Mouse (Mus musculus): ENCODE measurements around the gene C2cd4a. TPM values are rescaled to one million over a fixed set of nuclear protein-coding genes. Genes with fewer than 3 reads are reported as not detected.
A peak's percentile ranks its signal among the peaks of the same experiment; 100 is the strongest.

Gene C2cd4a
- polyA plus RNA-seq, 2 experiments = 1.5 to 4.4 TPM

GRCm38 (mm10) chr9:67787671-67788070, 44.5 kb downstream of the C2cd4a start:
- H3K9ac ChIP-seq (replicated peaks) = no peak overlapping the region
- H3K4me2 ChIP-seq (ENCODE audit: low read depth) = no peak overlapping the region
- no peak for ATAC-seq (ENCODE audit: insufficient read depth)
- no peak overlapping the region for H3K4me3 ChIP-seq (ENCODE audit: insufficient read depth in 1 of 2, low read depth in 2 of 2, low read length in 2 of 2)
- no peak overlapping the region for H3K27ac ChIP-seq
- H3K9me3 ChIP-seq (ENCODE audit: control insufficient read depth, low read length) = no peaks in the 10 kb centered on the region
- 41% methylated on average over 6 of the region's 6 CpGs for WGBS (ENCODE audit: insufficient replicate concordance)
- DNase-seq (ENCODE audit: low read depth in 3 of 3, low spot score in 3 of 3) = no peak
- TF ChIP-seq EP300 (IDR thresholded peaks at IDR 0.05; ENCODE audit: low read depth) = no peak
- no peak for TF ChIP-seq CTCF (IDR thresholded peaks at IDR 0.05; ENCODE audit: low read depth)
- H3K36me3 ChIP-seq (replicated peaks; ENCODE audit: control insufficient read depth, insufficient read depth, low read depth) = no peaks in the 10 kb centered on the region
- H3K27me3 ChIP-seq (ENCODE audit: control insufficient read depth, insufficient read depth, low read length) = no peaks in the 10 kb centered on the region
- no peaks in the 10 kb centered on the region for H3K4me1 ChIP-seq (replicated peaks; ENCODE audit: control insufficient read depth in 2 of 2, insufficient read depth in 2 of 2, low read length in 1 of 2)

- 74% methylated on average over 7 of the region's 7 CpGs for whole genome bisulfite sequencing (ENCODE audit: insufficient replicate concordance)
- no peak for ATAC-seq (ENCODE audit: insufficient read depth)
These were observed 45.8 kb downstream of the C2cd4a start for GRCm38 (mm10) chr9:67786311-67786710.

GRCm38 (mm10) chr9:67783925-67784324, 48.2 kb downstream of the C2cd4a start:
- no peaks in the 10 kb centered on the region for H3K4me1 ChIP-seq (replicated peaks; ENCODE audit: control insufficient read depth in 2 of 2, insufficient read depth in 2 of 2, low read length in 1 of 2)
- no peaks in the 10 kb centered on the region for H3K9me3 ChIP-seq (ENCODE audit: control insufficient read depth, low read length)
- no peaks in the 10 kb centered on the region for H3K36me3 ChIP-seq (replicated peaks; ENCODE audit: control insufficient read depth, insufficient read depth, low read depth)
- H3K27ac ChIP-seq = no peak overlapping the region
- no peaks in the 10 kb centered on the region for H3K27me3 ChIP-seq (ENCODE audit: control insufficient read depth, insufficient read depth, low read length)
- no peak overlapping the region for H3K4me2 ChIP-seq (ENCODE audit: low read depth)
- H3K9ac ChIP-seq (replicated peaks) = no peak overlapping the region
- DNase-seq (ENCODE audit: low read depth in 3 of 3, low spot score in 3 of 3) (no peak), ATAC-seq (ENCODE audit: insufficient read depth) (no peak)
- H3K4me3 ChIP-seq (ENCODE audit: insufficient read depth in 1 of 2, low read depth in 2 of 2, low read length in 2 of 2) = no peak overlapping the region
- TF ChIP-seq EP300 (IDR thresholded peaks at IDR 0.05; ENCODE audit: low read depth) = no peak
- TF ChIP-seq CTCF (IDR thresholded peaks at IDR 0.05; ENCODE audit: low read depth) = peak; percentile 65

More at GRCm38 (mm10) chr9:67786311-67786710, 45.8 kb downstream of the C2cd4a start:
- Histone ChIP-seq H3K9me3 (ENCODE audit: control insufficient read depth, low read length) (no peaks in the 10 kb centered on the region), H3K36me3 (replicated peaks; ENCODE audit: control insufficient read depth, insufficient read depth, low read depth) (no peaks in the 10 kb centered on the region), H3K9ac (replicated peaks) (no peak overlapping the region), H3K27me3 (ENCODE audit: control insufficient read depth, insufficient read depth, low read length) (no peaks in the 10 kb centered on the region), H3K4me1 (replicated peaks; ENCODE audit: control insufficient read depth in 2 of 2, insufficient read depth in 2 of 2, low read length in 1 of 2) (no peaks in the 10 kb centered on the region), H3K4me3 (ENCODE audit: insufficient read depth in 1 of 2, low read depth in 2 of 2, low read length in 2 of 2) (no peak overlapping the region), H3K27ac (no peak overlapping the region), H3K4me2 (ENCODE audit: low read depth) (no peak overlapping the region)
- no peak for TF ChIP-seq EP300 (IDR thresholded peaks at IDR 0.05; ENCODE audit: low read depth)
- no peak for TF ChIP-seq CTCF (IDR thresholded peaks at IDR 0.05; ENCODE audit: low read depth)
- no peak for DNase-seq (ENCODE audit: low read depth in 3 of 3, low spot score in 3 of 3)

- WGBS (ENCODE audit: insufficient replicate concordance) = 76% methylated on average over 3 of the region's 3 CpGs
These were observed 48.7 kb downstream of the C2cd4a start for GRCm38 (mm10) chr9:67783464-67783863.

GRCm38 (mm10) chr9:67782786-67783185, 49.3 kb downstream of the C2cd4a start:
- no peak for DNase-seq (ENCODE audit: low read depth in 3 of 3, low spot score in 3 of 3)
- 59% methylated on average over 6 of the region's 6 CpGs for WGBS (ENCODE audit: insufficient replicate concordance)
- Histone ChIP-seq H3K9me3 (ENCODE audit: control insufficient read depth, low read length) (no peaks in the 10 kb centered on the region), H3K4me3 (ENCODE audit: insufficient read depth in 1 of 2, low read depth in 2 of 2, low read length in 2 of 2) (no peak overlapping the region), H3K27ac (no peak overlapping the region), H3K4me2 (ENCODE audit: low read depth) (no peak overlapping the region), H3K9ac (replicated peaks) (no peak overlapping the region), H3K27me3 (ENCODE audit: control insufficient read depth, insufficient read depth, low read length) (no peaks in the 10 kb centered on the region), H3K36me3 (replicated peaks; ENCODE audit: control insufficient read depth, insufficient read depth, low read depth) (no peaks in the 10 kb centered on the region), H3K4me1 (replicated peaks; ENCODE audit: control insufficient read depth in 2 of 2, insufficient read depth in 2 of 2, low read length in 1 of 2) (no peaks in the 10 kb centered on the region)
- no peak for ATAC-seq (ENCODE audit: insufficient read depth)
- TF ChIP-seq EP300 (IDR thresholded peaks at IDR 0.05; ENCODE audit: low read depth) = no peak

More at GRCm38 (mm10) chr9:67783464-67783863, 48.7 kb downstream of the C2cd4a start:
- no peak overlapping the region for H3K27ac ChIP-seq
- no peaks in the 10 kb centered on the region for H3K4me1 ChIP-seq (replicated peaks; ENCODE audit: control insufficient read depth in 2 of 2, insufficient read depth in 2 of 2, low read length in 1 of 2)
- ATAC-seq (ENCODE audit: insufficient read depth) (no peak), DNase-seq (ENCODE audit: low read depth in 3 of 3, low spot score in 3 of 3) (no peak)
- no peak for TF ChIP-seq CTCF (IDR thresholded peaks at IDR 0.05; ENCODE audit: low read depth)
- no peak for TF ChIP-seq EP300 (IDR thresholded peaks at IDR 0.05; ENCODE audit: low read depth)
- no peaks in the 10 kb centered on the region for H3K36me3 ChIP-seq (replicated peaks; ENCODE audit: control insufficient read depth, insufficient read depth, low read depth)
- H3K9me3 ChIP-seq (ENCODE audit: control insufficient read depth, low read length) = no peaks in the 10 kb centered on the region
- H3K4me3 ChIP-seq (ENCODE audit: insufficient read depth in 1 of 2, low read depth in 2 of 2, low read length in 2 of 2) = no peak overlapping the region
- H3K9ac ChIP-seq (replicated peaks) = no peak overlapping the region
- no peak overlapping the region for H3K4me2 ChIP-seq (ENCODE audit: low read depth)
- H3K27me3 ChIP-seq (ENCODE audit: control insufficient read depth, insufficient read depth, low read length) = no peaks in the 10 kb centered on the region

Other genes starting within 250 kb of the C2cd4a start
- gene C2cd4b, start 72.9 kb downstream of the C2cd4a start, polyA plus RNA-seq (2012; rRNA removed) = not detected in 2 replicates
- gene C2cd4b, start 72.9 kb downstream of the C2cd4a start, polyA plus RNA-seq (2014; fragmentation: Nextera tagmentation; extraction: Ambion mirVana) = not detected in 2 replicates
- 5.1 and 7.2 TPM in 2 replicates for gene Vps13c, start 8.1 kb upstream of the C2cd4a start, polyA plus RNA-seq (2012; rRNA removed)
- 5.2 and 6.6 TPM in 2 replicates for gene Vps13c, start 8.1 kb upstream of the C2cd4a start, polyA plus RNA-seq (2014; fragmentation: Nextera tagmentation; extraction: Ambion mirVana)

Data from liver, embryonic 14.5 days (tissue).